Mouse (Mus musculus) megakaryocyte, embryonic 14.5 days (primary cell): ENCODE measurements around the gene Gpr15. TPM values are rescaled to one million over a fixed set of nuclear protein-coding genes. Genes with fewer than 3 reads are reported as not detected.

Source experiments
- H3K27me3 ChIP-seq: replicated peaks from 2 replicates; pipeline ENCODE3; 2012; ENCODE audit warnings: inconsistent platforms
- H3K36me3 ChIP-seq: replicated peaks from 2 replicates; pipeline ENCODE3; 2012; ENCODE audit warnings: low read length, inconsistent platforms, mixed read lengths
- H3K4me1 ChIP-seq: 2 replicates; pipeline ENCODE4 v1.6.1; 2012; ENCODE audit warnings: inconsistent platforms
- H3K4me3 ChIP-seq: replicated peaks from 2 replicates; pipeline ENCODE3; 2012; ENCODE audit warnings: moderate library complexity, mild to moderate bottlenecking, inconsistent platforms
- H3K9me3 ChIP-seq: 2 replicates; pipeline ENCODE4 v1.6.1; 2012; ENCODE audit warnings: inconsistent platforms
- FLI1 ChIP-seq: IDR thresholded peaks from 2 replicates; pipeline ENCODE4 v1.6.1; 2012; ENCODE audit warnings: low read length, inconsistent platforms, mixed read lengths
- GATA1 ChIP-seq: IDR thresholded peaks from 3 replicates; pipeline ENCODE4 v1.6.1; 2012; ENCODE audit warnings: mixed read lengths, low read length, inconsistent platforms, borderline replicate concordance
- polyA plus RNA-seq: library from polyadenylated mRNA; stranded (reverse); fragments of >175 nt; gene quantifications from 2 replicates; pipeline ENCODE4 v1.2.3, GENCODE M21; 2012; ENCODE audit warnings: low replicate concordance; ENCODE audit not compliant: insufficient read depth

Gene Gpr15
- polyA plus RNA-seq, 1 experiment, result not detected

- TF ChIP-seq FLI1 (no peak), GATA1 (no peak)
- H3K4me1 ChIP-seq, result peaks cover 49% of the 10 kb centered on the region
- no peaks in the 10 kb centered on the region for H3K27me3 ChIP-seq
- no peak overlapping the region for H3K4me3 ChIP-seq
- peaks cover 72% of the 10 kb centered on the region for H3K36me3 ChIP-seq
- H3K9me3 ChIP-seq, result no peaks in the 10 kb centered on the region
Measured at GRCm38 (mm10) chr16:58675256-58675655, 43.6 kb downstream of the Gpr15 start.

GRCm38 (mm10) chr16:58673811-58674410 is 45.0 kb downstream of the Gpr15 start:
- no peaks in the 10 kb centered on the region for H3K27me3 ChIP-seq
- H3K36me3 ChIP-seq, result peaks cover 66% of the 10 kb centered on the region
- no peak overlapping the region for H3K4me3 ChIP-seq

DNA sequence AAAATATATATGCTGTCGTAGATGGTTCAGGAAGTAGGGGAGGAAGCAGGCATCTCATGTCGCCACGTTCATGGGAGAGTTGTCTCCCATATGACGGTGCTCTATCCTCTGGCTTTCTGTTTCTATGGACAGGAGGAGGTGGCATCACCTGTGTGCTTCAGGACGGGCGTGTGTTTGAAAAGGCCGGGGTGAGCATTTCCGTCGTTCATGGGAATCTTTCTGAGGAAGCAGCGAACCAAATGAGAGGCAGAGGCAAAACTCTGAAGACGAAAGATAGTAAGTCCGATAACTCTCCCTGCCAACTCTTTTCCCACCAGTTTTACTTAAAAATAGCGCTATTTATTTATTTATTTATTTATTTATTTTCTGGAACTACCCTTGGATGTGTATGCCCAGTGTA is 46.5 kb downstream of the Gpr15 start:
- Histone ChIP-seq H3K36me3 (peaks cover 51% of the 10 kb centered on the region), H3K4me1 (peaks cover 56% of the 10 kb centered on the region), H3K27me3 (no peaks in the 10 kb centered on the region), H3K9me3 (no peaks in the 10 kb centered on the region), H3K4me3 (peak overlapping the region; percentile 100)
- TF ChIP-seq FLI1 (no peak), GATA1 (no peak)

More at GRCm38 (mm10) chr16:58673811-58674410, 45.0 kb downstream of the Gpr15 start:
- Histone ChIP-seq H3K9me3 (no peaks in the 10 kb centered on the region), H3K4me1 (peaks cover 62% of the 10 kb centered on the region)
- TF ChIP-seq FLI1, result no peak
- TF ChIP-seq GATA1, result no peak

- Histone ChIP-seq H3K9me3 (no peaks in the 10 kb centered on the region), H3K36me3 (peaks cover 41% of the 10 kb centered on the region), H3K4me1 (peaks cover 48% of the 10 kb centered on the region), H3K27me3 (no peaks in the 10 kb centered on the region), H3K4me3 (peak overlapping the region; percentile 100)
- TF ChIP-seq FLI1, result no peak
- no peak for TF ChIP-seq GATA1
Measured at GRCm38 (mm10) chr16:58671212-58671985, 47.5 kb downstream of the Gpr15 start.

GRCm38 (mm10) chr16:58670643-58671042 is 48.2 kb downstream of the Gpr15 start:
- Histone ChIP-seq H3K27me3 (no peaks in the 10 kb centered on the region), H3K4me3 (peak overlapping the region; percentile 100), H3K36me3 (peaks cover 33% of the 10 kb centered on the region), H3K4me1 (peaks cover 43% of the 10 kb centered on the region), H3K9me3 (no peaks in the 10 kb centered on the region)
- TF ChIP-seq GATA1 (no peak), FLI1 (no peak)

- Histone ChIP-seq H3K4me1 (peaks cover 40% of the 10 kb centered on the region), H3K27me3 (no peaks in the 10 kb centered on the region), H3K36me3 (peaks cover 29% of the 10 kb centered on the region), H3K4me3 (peak within 1 kb of the TSS; percentile 100), H3K9me3 (no peaks in the 10 kb centered on the region)
- TF ChIP-seq FLI1 (no peak), GATA1 (0 out of 3 replicates have a peak, but pooled peaks have one; percentile 40)
Measured at GRCm38 (mm10) chr16:58669917-58670630, 48.8 kb downstream of the Gpr15 start, which contains the start of gene Cpox. Gene Cpox (plus strand): TSS chr16:58670292.

GRCm38 (mm10) chr16:58669264-58669663 is 49.6 kb downstream of the Gpr15 start:
- H3K27me3 ChIP-seq, result no peaks in the 10 kb centered on the region
- H3K4me1 ChIP-seq, result peaks cover 39% of the 10 kb centered on the region
- peak overlapping the region; percentile 100 for H3K4me3 ChIP-seq
- TF ChIP-seq FLI1 (no peak), GATA1 (no peak)
- H3K36me3 ChIP-seq, result peaks cover 21% of the 10 kb centered on the region
- H3K9me3 ChIP-seq, result no peaks in the 10 kb centered on the region

DNA sequence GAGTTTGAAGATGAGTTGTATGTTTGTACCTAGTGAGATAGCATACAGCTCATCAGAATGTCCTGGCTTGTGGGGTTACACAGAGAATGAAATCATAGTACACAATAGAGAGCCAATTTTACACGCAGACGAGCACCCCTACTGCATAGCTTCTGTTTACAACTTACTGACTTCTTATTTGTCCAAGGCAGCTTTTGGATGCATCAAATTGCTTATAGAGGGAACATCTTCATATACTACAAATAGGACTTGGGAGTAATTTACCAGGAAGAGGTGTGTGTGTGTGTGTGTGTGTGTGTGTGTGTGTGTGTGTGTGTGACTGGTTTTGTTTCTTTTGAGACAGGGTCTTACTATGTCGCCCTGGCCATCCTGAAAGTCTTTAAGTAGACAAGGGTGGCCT is 50.3 kb downstream of the Gpr15 start:
- Histone ChIP-seq H3K4me1 (peaks cover 36% of the 10 kb centered on the region), H3K4me3 (no peak overlapping the region)

More for the DNA sequence above, 50.3 kb downstream of the Gpr15 start:
- H3K9me3 ChIP-seq, result no peaks in the 10 kb centered on the region
- TF ChIP-seq FLI1 (no peak), GATA1 (no peak)
- peaks cover 14% of the 10 kb centered on the region for H3K36me3 ChIP-seq
- no peaks in the 10 kb centered on the region for H3K27me3 ChIP-seq

Other genes with a start within 250 kb of the Gpr15 start
- gene St3gal6, start 194.8 kb downstream of the Gpr15 start, polyA plus RNA-seq, result 157 and 159 TPM in 2 replicates
- not detected in 2 replicates for gene Gm813, start 102.1 kb downstream of the Gpr15 start, polyA plus RNA-seq
- not detected in 2 replicates for gene E330017A01Rik, start 80.3 kb downstream of the Gpr15 start, polyA plus RNA-seq
- 3.4 and 14.3 TPM in 2 replicates for gene Cpox, start 48.8 kb downstream of the Gpr15 start, polyA plus RNA-seq
- gene Cldnd1, start 8.8 kb upstream of the Gpr15 start, polyA plus RNA-seq, result 1.00 and 2.3 TPM in 2 replicates
- 1.3 TPM in 1 of 2 replicates, not detected in the other for gene Olfr172, start 44.1 kb upstream of the Gpr15 start, polyA plus RNA-seq
- not detected in 2 replicates for gene Olfr173, start 81.2 kb upstream of the Gpr15 start, polyA plus RNA-seq
- not detected in 2 replicates for gene Olfr175-ps1, start 107.7 kb upstream of the Gpr15 start, polyA plus RNA-seq
- gene Olfr177, start 155.7 kb upstream of the Gpr15 start, polyA plus RNA-seq, result not detected in 2 replicates
- gene Olfr178, start 173.0 kb upstream of the Gpr15 start, polyA plus RNA-seq, result not detected in 2 replicates
- gene Olfr181, start 209.7 kb upstream of the Gpr15 start, polyA plus RNA-seq, result not detected in 2 replicates
- gene Olfr180, start 210.3 kb upstream of the Gpr15 start, polyA plus RNA-seq, result not detected in 2 replicates